8 mouse cellular contexts compared by ENCODE assay signal in genomic region chr5:117614331-117615024, GRCm38 (mm10).
A peak's percentile ranks its signal among the peaks of the same experiment; 100 is the strongest.
DNase-seq lines count a peak whose midpoint lies in the region; ATAC-seq lines count a peak whose summit lies in the region.

No protein-coding gene starts in this region.

- no peak overlapping the region for H3K9ac ChIP-seq in forebrain, embryonic 13.5 days

- DNase-seq in left cerebral cortex, adult 18-20 months (ENCODE audit: low spot score in 2 of 2) = peak; percentile 70 to 80
- DNase-seq in left cerebral cortex, adult 11 months (ENCODE audit: low spot score) = no peak
- peak; percentile 50 for DNase-seq in c-Kit-positive CD71-negative TER-119-negative erythroid progenitor cells, embryonic 14.5 days (ENCODE audit: low read depth)
- DNase-seq in induced T-regulatory cell, adult 2 months (ENCODE audit: low read depth) = peak; percentile 66
- peak; percentile 57 to 58 for DNase-seq in left cerebral cortex, postnatal 25 days (ENCODE audit: low spot score in 2 of 2)
- peak; percentile 54 for DNase-seq in naive thymus-derived CD4-positive, alpha-beta T cell, adult 2 months (ENCODE audit: low read depth)
- peak; percentile 32 for DNase-seq in thymus, postnatal 25 days

- WGBS in forebrain, embryonic 13.5 days = 35% methylated on average over 5 of the region's 5 CpGs

- no peaks in the 10 kb centered on the region for H3K36me3 ChIP-seq in forebrain, embryonic 13.5 days (ENCODE audit: poor library complexity, severe bottlenecking)

- H3K27ac ChIP-seq in forebrain, embryonic 13.5 days = no peak overlapping the region

- no peak overlapping the region for H3K4me3 ChIP-seq in forebrain, embryonic 13.5 days

- H3K4me2 ChIP-seq in forebrain, embryonic 13.5 days = no peak overlapping the region

- no peaks in the 10 kb centered on the region for H3K9me3 ChIP-seq in forebrain, embryonic 13.5 days (replicated peaks)

- 0 out of 2 replicates have a peak, but pooled peaks have one; percentile 24 for ATAC-seq in forebrain, embryonic 13.5 days

- no peaks in the 10 kb centered on the region for H3K27me3 ChIP-seq in forebrain, embryonic 13.5 days

- intact Hi-C loops in left cerebral cortex, postnatal 25 days (cut with DNase I) = loop anchor here (5.0 kb wide), 1 partner anchor 318 kb away; no protein-coding TSS in a partner anchor

- no peaks in the 10 kb centered on the region for H3K4me1 ChIP-seq in forebrain, embryonic 13.5 days
